Mouse (Mus musculus) bone marrow macrophage, adult 2 months (primary cell): ENCODE data around the gene Grip1.

ENCODE experiments used
- CTCF ChIP-seq: IDR thresholded peaks from 2 replicates; pipeline ENCODE4 v1.5.1; 2012; ENCODE audit warnings: low read depth, mild to moderate bottlenecking, low read length, moderate library complexity
- POLR2A ChIP-seq: IDR thresholded peaks from 2 replicates; pipeline ENCODE4 v1.6.1; 2012; ENCODE audit warnings: mild to moderate bottlenecking, low read depth, low read length, borderline replicate concordance

DNA sequence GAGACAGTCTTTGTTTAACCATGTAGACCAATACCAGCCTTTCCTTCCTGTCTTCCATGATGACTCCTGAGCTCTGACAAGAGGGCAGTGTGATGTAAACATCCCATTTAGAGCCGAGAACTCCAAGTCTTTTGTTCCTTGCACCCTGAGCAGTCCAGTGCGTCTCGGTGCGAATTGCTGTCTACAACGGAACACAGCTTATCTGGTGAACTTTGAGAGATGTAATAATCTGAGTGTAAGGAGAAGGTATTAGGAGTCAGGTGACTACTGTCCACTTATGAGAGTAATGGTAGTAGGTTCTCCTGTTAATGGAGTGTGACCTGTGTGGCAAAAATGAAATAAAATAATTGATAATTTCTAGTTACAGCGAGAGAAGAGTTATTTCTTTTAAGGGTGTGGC is 97.0 kb downstream of the Grip1 start:
- no peak for TF ChIP-seq CTCF
- no peak for TF ChIP-seq POLR2A
